Mouse (Mus musculus): ENCODE measurements at regions not wholly inside any gene's neighbourhood (a gene's known extent, or its start where the extent isn't known, plus 50 kb on each side); places are given as distances from the start of the nearest gene placed in this dataset.
"Not testable (repeated sequence)": the region's sequence is repeated elsewhere in the genome, so short reads cannot be mapped to it uniquely, and the experiment has no call there.

- not testable (repeated sequence) for DNase-seq
Measured at GRCm38 (mm10) chr15:53984006-53984405, 99.3 kb downstream of the Gm7489 start.

- no peak for DNase-seq
Measured at GRCm38 (mm10) chr15:53989888-53990287, 105.2 kb downstream of the Gm7489 start.

GRCm38 (mm10) chr15:53995199-53995868 lies 110.6 kb downstream of the Gm7489 start:
- no peak for DNase-seq

- DNase-seq: peak; percentile 83 to 86
Measured at GRCm38 (mm10) chr15:53998600-53999290, 114.0 kb downstream of the Gm7489 start.

- DNase-seq: no peak
Measured at GRCm38 (mm10) chr15:54033756-54034155, 149.1 kb downstream of the Gm7489 start.

- DNase-seq: peak; percentile 62 to 77
Measured at GRCm38 (mm10) chr15:54050711-54051110, 166.0 kb downstream of the Gm7489 start.

- peak; percentile 85 to 86 for DNase-seq
Measured at GRCm38 (mm10) chr15:54070005-54070634, 185.4 kb downstream of the Gm7489 start.

GRCm38 (mm10) chr15:54071732-54072131 lies 187.0 kb downstream of the Gm7489 start:
- DNase-seq: no peak

GRCm38 (mm10) chr15:54091301-54091700 lies 206.6 kb downstream of the Gm7489 start:
- no peak for DNase-seq

- no peak for DNase-seq
Measured at GRCm38 (mm10) chr15:54092386-54092785, 207.7 kb downstream of the Gm7489 start.

- no peak for DNase-seq
Measured at GRCm38 (mm10) chr15:54097498-54097897, 212.8 kb downstream of the Gm7489 start.

GRCm38 (mm10) chr15:54112406-54112805 lies 227.7 kb downstream of the Gm7489 start:
- DNase-seq: no peak

GRCm38 (mm10) chr15:54114096-54114512 lies 229.4 kb downstream of the Gm7489 start:
- DNase-seq: no peak

- DNase-seq: no peak
Measured at GRCm38 (mm10) chr15:54117967-54118538, 233.3 kb downstream of the Gm7489 start.

GRCm38 (mm10) chr15:54120456-54120855 lies 235.8 kb downstream of the Gm7489 start:
- no peak for DNase-seq

- DNase-seq: peak; percentile 26 to 39
Measured at GRCm38 (mm10) chr15:54164350-54164749, 279.6 kb downstream of the Gm7489 start.

GRCm38 (mm10) chr15:54167842-54168361 lies 283.2 kb downstream of the Gm7489 start:
- DNase-seq: no peak

- no peak for DNase-seq
Measured at GRCm38 (mm10) chr15:54177221-54177620, 292.5 kb downstream of the Gm7489 start.

- DNase-seq: no peak
Measured at GRCm38 (mm10) chr15:54177791-54178190, 293.1 kb downstream of the Gm7489 start.
